Mouse (Mus musculus) myocyte (in vitro differentiated cells): ENCODE results near the gene Cacna1g. TPM values are rescaled to one million over a fixed set of nuclear protein-coding genes. Genes with fewer than 3 reads are reported as not detected.
A peak's percentile ranks its signal among the peaks of the same experiment; 100 is the strongest.

Experiments
- H3K27me3 ChIP-seq: one replicate; pipeline ENCODE4 v1.6.1; 2011; ENCODE audit not compliant: control insufficient read depth, insufficient read depth, insufficient read length
- H3K36me3 ChIP-seq: one replicate; pipeline ENCODE4 v1.6.1; 2011; ENCODE audit not compliant: control insufficient read depth, insufficient read depth
- H3K4me2 ChIP-seq: one replicate; pipeline ENCODE4 v1.6.1; 2011; ENCODE audit warnings: low read depth, control low read depth
- H3K4me3 ChIP-seq: one replicate; pipeline ENCODE4 v1.5.1; 2011; ENCODE audit warnings: mild to moderate bottlenecking, control low read depth, moderate library complexity
- H3K79me2 ChIP-seq: one replicate; pipeline ENCODE4 v1.6.1; 2011; ENCODE audit not compliant: control insufficient read depth, insufficient read depth
- H3ac ChIP-seq: one replicate; pipeline ENCODE4 v1.6.1; 2011; ENCODE audit not compliant: control insufficient read depth, insufficient read length
- CEBPB ChIP-seq: IDR thresholded peaks from 2 replicates; pipeline ENCODE4 v1.6.1; 2011; ENCODE audit warnings: mild to moderate bottlenecking, moderate library complexity; ENCODE audit not compliant: poor library complexity, insufficient read depth, severe bottlenecking
- E2F4 ChIP-seq: IDR thresholded peaks from one replicate; pipeline ENCODE4 v1.6.1; 2011; ENCODE audit warnings: mild to moderate bottlenecking, control low read depth, moderate library complexity; ENCODE audit not compliant: insufficient read depth
- MAX ChIP-seq: IDR thresholded peaks from one replicate; pipeline ENCODE4 v1.6.1; 2011; ENCODE audit warnings: low read depth, mild to moderate bottlenecking, control low read depth
- MYOD1 ChIP-seq, 3 experiments: IDR thresholded peaks; one replicate each; pipeline ENCODE4 v1.6.1; 2011; ENCODE audit warnings: control low read depth in 2 of 3, low read depth in 2 of 3, mild to moderate bottlenecking in 2 of 3, moderate library complexity in 1 of 3; ENCODE audit not compliant: insufficient read length in 2 of 3, control insufficient read depth in 1 of 3
- MYOG ChIP-seq, 3 experiments: IDR thresholded peaks; one replicate each; pipeline ENCODE4 v1.6.1; 2011; ENCODE audit warnings: control low read depth in 2 of 3, low read depth in 2 of 3, mild to moderate bottlenecking in 2 of 3; ENCODE audit not compliant: insufficient read length in 2 of 3, control insufficient read depth in 1 of 3, insufficient read depth in 1 of 3
- POLR2A ChIP-seq: IDR thresholded peaks from one replicate; pipeline ENCODE4 v1.6.1; 2011; ENCODE audit warnings: low read depth, mild to moderate bottlenecking, control low read depth, moderate library complexity; ENCODE audit not compliant: insufficient read length
- POLR2AphosphoS2 ChIP-seq: IDR thresholded peaks from one replicate; pipeline ENCODE4 v1.6.1; 2011; ENCODE audit warnings: low read depth, control low read depth; ENCODE audit not compliant: insufficient read length
- REST ChIP-seq: IDR thresholded peaks from one replicate; pipeline ENCODE4 v1.6.1; 2011; ENCODE audit warnings: mild to moderate bottlenecking, control low read depth, moderate library complexity; ENCODE audit not compliant: insufficient read depth, insufficient read length
- SRF ChIP-seq: IDR thresholded peaks from one replicate; pipeline ENCODE4 v1.6.1; 2011; ENCODE audit warnings: low read depth; ENCODE audit not compliant: control insufficient read depth, insufficient read length
- TCF12 ChIP-seq: IDR thresholded peaks from one replicate; pipeline ENCODE4 v1.6.1; 2011; ENCODE audit warnings: mild to moderate bottlenecking, control low read depth; ENCODE audit not compliant: poor library complexity, insufficient read depth, severe bottlenecking
- TCF3 ChIP-seq: IDR thresholded peaks from one replicate; pipeline ENCODE4 v1.6.1; 2011; ENCODE audit warnings: low read depth, control low read depth; ENCODE audit not compliant: insufficient read length
- USF1 ChIP-seq: IDR thresholded peaks from one replicate; pipeline ENCODE4 v1.6.1; 2011; ENCODE audit warnings: low read depth, mild to moderate bottlenecking, control low read depth, moderate library complexity
- polyA plus RNA-seq: library from polyadenylated mRNA; unstranded; fragments of >200 nt; fragmentation: generic; extraction: Trizol; gene quantifications from one replicate; pipeline ENCODE4 v1.2.1, GENCODE M21; 2012; ENCODE audit warnings: missing spikeins

Gene Cacna1g
- polyA plus RNA-seq, 1 experiment, result 0.05 TPM

GRCm38 (mm10) chr11:94499661-94500152, 25.7 kb upstream of the Cacna1g start, which contains the start of gene Epn3:
Gene Epn3 (minus strand): TSS chr11:94499974.
- peaks cover 5% of the 10 kb centered on the region for H3K27me3 ChIP-seq
- no peaks in the 10 kb centered on the region for H3K36me3 ChIP-seq
- H3ac ChIP-seq, result no peak within 1 kb of the TSS
- H3K4me3 ChIP-seq, result no peak within 1 kb of the TSS
- H3K79me2 ChIP-seq, result no peaks in the 10 kb centered on the region
- TF ChIP-seq MYOD1 (IDR thresholded peaks at IDR 0.05; ENCODE audit: control insufficient read depth in 1 of 3, insufficient read length in 2 of 3, low read depth in 2 of 3), result no peak
- no peak for TF ChIP-seq MAX
- TF ChIP-seq SRF, result no peak
- no peak for TF ChIP-seq TCF3
- no peak for TF ChIP-seq E2F4
- no peak for TF ChIP-seq POLR2A
- TF ChIP-seq POLR2AphosphoS2, result no peak
- TF ChIP-seq TCF12, result no peak
- TF ChIP-seq REST, result no peak
- TF ChIP-seq CEBPB, result no peak
- no peak for TF ChIP-seq MYOG (IDR thresholded peaks at IDR 0.05; ENCODE audit: control insufficient read depth in 1 of 3, insufficient read depth in 1 of 3, insufficient read length in 2 of 3, low read depth in 2 of 3)
- TF ChIP-seq USF1, result no peak
- H3K4me2 ChIP-seq, result no peak within 1 kb of the TSS

- TF ChIP-seq MAX (no peak), REST (no peak), MYOG (IDR thresholded peaks at IDR 0.05; ENCODE audit: control insufficient read depth in 1 of 3, insufficient read depth in 1 of 3, insufficient read length in 2 of 3, low read depth in 2 of 3) (no peak), USF1 (no peak), TCF3 (no peak)
Observed at GRCm38 (mm10) chr11:94499035-94499434, 25.0 kb upstream of the Cacna1g start.

GRCm38 (mm10) chr11:94498093-94498996, 24.3 kb upstream of the Cacna1g start:
- H3K36me3 ChIP-seq, result no peaks in the 10 kb centered on the region
- peak overlapping the region; percentile 46 for H3K4me2 ChIP-seq
- no peak for TF ChIP-seq E2F4
- no peak for TF ChIP-seq MYOD1 (IDR thresholded peaks at IDR 0.05; ENCODE audit: control insufficient read depth in 1 of 3, insufficient read length in 2 of 3, low read depth in 2 of 3)
- no peak for TF ChIP-seq REST
- TF ChIP-seq MAX, result no peak
- no peak for TF ChIP-seq CEBPB
- TF ChIP-seq MYOG (IDR thresholded peaks at IDR 0.05; ENCODE audit: control insufficient read depth in 1 of 3, insufficient read depth in 1 of 3, insufficient read length in 2 of 3, low read depth in 2 of 3), result no peak
- TF ChIP-seq TCF3, result no peak
- TF ChIP-seq TCF12, result no peak
- TF ChIP-seq SRF, result no peak
- TF ChIP-seq USF1, result no peak
- no peak overlapping the region for H3ac ChIP-seq
- peaks cover 13% of the 10 kb centered on the region for H3K27me3 ChIP-seq
- H3K4me3 ChIP-seq, result no peak overlapping the region
- H3K79me2 ChIP-seq, result no peaks in the 10 kb centered on the region

More at GRCm38 (mm10) chr11:94499035-94499434, 25.0 kb upstream of the Cacna1g start:
- Histone ChIP-seq H3K36me3 (no peaks in the 10 kb centered on the region), H3K79me2 (no peaks in the 10 kb centered on the region), H3K27me3 (peaks cover 6% of the 10 kb centered on the region), H3K4me3 (no peak overlapping the region), H3K4me2 (no peak overlapping the region), H3ac (no peak overlapping the region)

GRCm38 (mm10) chr11:94495415-94495814, 21.4 kb upstream of the Cacna1g start:
- H3K79me2 ChIP-seq, result no peaks in the 10 kb centered on the region
- H3K27me3 ChIP-seq, result peaks cover 21% of the 10 kb centered on the region
- H3K4me3 ChIP-seq, result no peak overlapping the region
- no peak overlapping the region for H3ac ChIP-seq
- H3K4me2 ChIP-seq, result no peak overlapping the region
- H3K36me3 ChIP-seq, result no peaks in the 10 kb centered on the region
- TF ChIP-seq TCF12, result no peak
- TF ChIP-seq MYOG (IDR thresholded peaks at IDR 0.05; ENCODE audit: control insufficient read depth in 1 of 3, insufficient read depth in 1 of 3, insufficient read length in 2 of 3, low read depth in 2 of 3), result no peak
- no peak for TF ChIP-seq POLR2A
- no peak for TF ChIP-seq USF1
- no peak for TF ChIP-seq POLR2AphosphoS2
- no peak for TF ChIP-seq REST
- no peak for TF ChIP-seq MYOD1 (IDR thresholded peaks at IDR 0.05; ENCODE audit: control insufficient read depth in 1 of 3, insufficient read length in 2 of 3, low read depth in 2 of 3)
- no peak for TF ChIP-seq SRF
- TF ChIP-seq TCF3, result no peak
- no peak for TF ChIP-seq MAX
- no peak for TF ChIP-seq E2F4
- no peak for TF ChIP-seq CEBPB

- no peaks in the 10 kb centered on the region for H3K36me3 ChIP-seq
- no peak overlapping the region for H3K4me3 ChIP-seq
- no peak overlapping the region for H3K4me2 ChIP-seq
- H3ac ChIP-seq, result no peak overlapping the region
- peaks cover 20% of the 10 kb centered on the region for H3K27me3 ChIP-seq
- TF ChIP-seq MYOG (IDR thresholded peaks at IDR 0.05; ENCODE audit: control insufficient read depth in 1 of 3, insufficient read depth in 1 of 3, insufficient read length in 2 of 3, low read depth in 2 of 3) (no peak), POLR2AphosphoS2 (no peak), SRF (no peak), MAX (no peak), TCF12 (no peak)
- no peaks in the 10 kb centered on the region for H3K79me2 ChIP-seq
Observed at GRCm38 (mm10) chr11:94491749-94492099, 17.7 kb upstream of the Cacna1g start.
